Mouse (Mus musculus) regulatory T cell (primary cell): ENCODE results near the gene Cngb1.
"Not testable (repeated sequence)": the region's sequence is repeated elsewhere in the genome, so short reads cannot be mapped to it uniquely, and the experiment has no call there.

Source experiments
- in situ Hi-C: fragments of 300-600 bp; cut with MboI, MseI; formaldehyde crosslinking; loops from one replicate; pipeline ENCODE4 v1.15.1; 2025; ENCODE audit warnings: high pct_unique_total_duplicates

Gene Cngb1

GRCm38 (mm10) chr8:95247277-95247676, 59.1 kb downstream of the Cngb1 start:
- in situ Hi-C loops, result no loop called here

DNA sequence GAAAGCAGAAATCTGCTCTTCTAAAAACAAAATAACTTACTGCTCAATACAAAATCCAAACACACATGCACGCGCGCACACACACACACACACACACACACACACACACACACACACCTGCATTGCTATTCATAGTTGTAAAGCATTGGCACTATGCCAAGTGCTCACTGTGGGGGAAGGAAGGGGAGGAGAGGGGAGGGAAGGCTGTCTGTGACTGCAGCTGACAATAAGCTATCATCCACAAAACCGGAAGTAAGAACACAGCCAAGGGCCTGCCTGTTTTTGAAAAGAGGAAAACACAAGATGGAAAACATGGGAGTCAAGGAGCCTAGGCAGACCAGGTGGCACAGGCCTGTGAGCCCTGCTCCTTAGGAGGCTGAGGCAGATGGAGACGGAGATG, 61.2 kb downstream of the Cngb1 start:
- in situ Hi-C loops, result no loop called here

DNA sequence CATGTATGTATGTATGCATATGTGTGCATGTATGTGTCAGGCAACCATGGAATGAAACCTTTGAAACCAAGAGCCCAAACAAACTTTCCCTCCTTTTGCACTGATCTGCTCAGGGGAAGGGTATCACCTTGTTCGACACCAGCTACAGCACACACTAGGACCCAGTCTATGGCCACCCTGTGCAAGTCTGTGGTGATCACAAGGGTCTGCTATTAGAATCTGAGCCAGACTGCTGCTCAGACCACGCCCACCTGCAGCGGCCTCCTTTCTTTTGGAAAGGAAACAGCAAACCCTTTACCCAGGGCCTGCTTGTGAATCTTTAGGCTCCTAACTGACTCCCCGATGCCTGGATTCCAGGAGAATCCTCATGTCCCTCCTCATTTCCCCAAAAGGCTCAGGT, 62.5 kb downstream of the Cngb1 start:
- in situ Hi-C loops, result no loop called here

GRCm38 (mm10) chr8:95242826-95243571, 63.4 kb downstream of the Cngb1 start:
- in situ Hi-C loops, result no loop called here

DNA sequence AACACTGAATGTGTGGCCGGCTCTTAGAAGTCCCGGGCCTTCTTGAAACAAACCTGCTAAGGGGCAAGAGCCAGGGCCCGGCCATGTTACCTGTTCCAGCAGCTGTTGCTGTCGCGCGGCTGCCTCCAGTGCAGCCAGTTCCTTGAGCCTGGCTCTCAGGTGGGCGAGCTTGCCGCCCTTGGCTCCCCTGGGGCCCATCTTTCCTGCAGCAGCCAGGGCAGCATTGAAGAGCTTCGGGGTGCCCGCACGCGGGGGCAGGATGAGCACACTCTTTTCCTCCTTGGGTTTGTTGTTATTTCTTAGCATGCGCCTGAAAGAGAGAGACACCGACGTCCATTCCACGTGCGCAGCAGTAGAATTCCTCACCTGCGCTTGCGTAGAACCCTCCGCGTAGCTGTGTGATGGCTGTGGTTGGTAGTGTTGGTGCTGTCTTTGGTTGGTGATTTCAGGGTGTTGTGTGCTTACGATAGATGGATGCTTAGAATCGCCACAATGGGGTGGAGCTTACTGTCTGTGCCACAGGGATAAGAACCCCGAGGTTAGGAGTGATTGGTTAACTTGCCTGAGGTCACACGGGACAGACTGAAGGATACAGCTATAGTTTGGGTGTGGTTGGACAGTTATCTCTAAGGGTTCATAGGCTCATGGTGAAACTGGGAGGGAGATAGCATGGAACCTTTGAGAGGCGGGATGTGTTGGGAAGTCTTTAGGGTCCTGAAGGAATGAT, 64.1 kb downstream of the Cngb1 start:
- in situ Hi-C loops, result no loop called here

GRCm38 (mm10) chr8:95235683-95236082, 70.7 kb downstream of the Cngb1 start:
- in situ Hi-C loops, result no loop called here

GRCm38 (mm10) chr8:95230086-95230485, 76.3 kb downstream of the Cngb1 start:
- in situ Hi-C loops, result not testable (repeated sequence)

GRCm38 (mm10) chr8:95227151-95227468, 79.3 kb downstream of the Cngb1 start:
- in situ Hi-C loops, result no loop called here

GRCm38 (mm10) chr8:95226251-95227150, 79.9 kb downstream of the Cngb1 start:
- in situ Hi-C loops, result no loop called here

- in situ Hi-C loops, result no loop called here
Observed at GRCm38 (mm10) chr8:95223969-95224368, 82.4 kb downstream of the Cngb1 start.

DNA sequence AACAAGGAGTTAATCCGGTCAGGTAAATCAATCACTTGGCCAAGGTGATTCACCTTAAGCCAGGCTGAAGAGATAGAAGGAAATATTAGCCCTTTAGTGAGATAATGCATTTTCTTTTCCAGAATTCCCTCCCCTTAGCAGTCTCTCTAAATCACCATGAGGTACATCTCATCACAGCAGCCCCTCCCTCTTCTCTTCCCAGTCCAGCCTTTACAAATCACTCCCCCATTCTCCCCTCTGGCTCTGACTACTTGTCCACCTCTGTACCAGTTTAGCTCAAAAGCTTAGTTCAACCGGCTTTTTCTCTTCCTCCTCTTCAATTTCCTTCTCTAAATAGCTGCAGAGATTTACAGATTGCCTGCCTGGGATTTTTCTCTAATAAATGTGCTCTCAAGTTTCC, 85.3 kb downstream of the Cngb1 start:
- in situ Hi-C loops, result no loop called here

DNA sequence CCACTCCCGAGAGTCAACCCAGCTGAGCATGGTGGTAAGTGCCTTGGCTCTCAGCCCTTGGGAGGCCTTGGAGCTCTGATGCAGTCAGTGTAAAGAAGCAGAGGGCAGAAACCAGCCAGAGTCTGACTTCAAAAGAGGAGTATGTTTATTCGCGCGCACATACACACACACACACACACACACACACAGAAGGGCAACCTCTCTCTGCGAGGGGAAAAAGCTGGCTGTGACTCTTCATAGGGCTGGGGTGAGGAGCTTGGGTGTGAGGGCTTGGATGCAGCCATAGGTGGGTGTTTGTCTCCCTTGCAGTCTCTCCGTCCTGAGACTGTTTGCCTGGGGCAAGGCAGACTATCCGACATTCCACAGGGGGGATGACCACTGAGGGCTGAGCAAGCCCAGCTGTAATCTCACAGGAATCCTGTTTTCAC, 85.8 kb downstream of the Cngb1 start:
- in situ Hi-C loops, result no loop called here

DNA sequence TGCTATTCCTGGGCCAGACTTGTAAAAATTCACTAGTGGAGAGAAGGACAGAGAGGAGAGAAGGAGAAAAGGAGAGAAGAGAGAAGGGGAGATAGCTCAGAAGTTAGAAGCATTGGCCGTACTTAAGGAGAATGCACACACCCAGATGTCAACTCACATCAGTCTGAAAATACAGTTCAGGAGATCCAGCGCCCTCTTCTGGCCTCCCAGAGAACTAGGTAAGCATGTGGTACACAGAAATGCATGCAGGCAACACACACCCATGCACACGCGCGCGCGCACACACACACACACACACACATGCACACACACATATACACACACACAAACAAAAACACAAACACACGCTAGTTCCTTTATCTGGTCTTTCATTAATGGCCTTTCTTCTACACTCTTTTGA, 86.8 kb downstream of the Cngb1 start:
- in situ Hi-C loops, result no loop called here

DNA sequence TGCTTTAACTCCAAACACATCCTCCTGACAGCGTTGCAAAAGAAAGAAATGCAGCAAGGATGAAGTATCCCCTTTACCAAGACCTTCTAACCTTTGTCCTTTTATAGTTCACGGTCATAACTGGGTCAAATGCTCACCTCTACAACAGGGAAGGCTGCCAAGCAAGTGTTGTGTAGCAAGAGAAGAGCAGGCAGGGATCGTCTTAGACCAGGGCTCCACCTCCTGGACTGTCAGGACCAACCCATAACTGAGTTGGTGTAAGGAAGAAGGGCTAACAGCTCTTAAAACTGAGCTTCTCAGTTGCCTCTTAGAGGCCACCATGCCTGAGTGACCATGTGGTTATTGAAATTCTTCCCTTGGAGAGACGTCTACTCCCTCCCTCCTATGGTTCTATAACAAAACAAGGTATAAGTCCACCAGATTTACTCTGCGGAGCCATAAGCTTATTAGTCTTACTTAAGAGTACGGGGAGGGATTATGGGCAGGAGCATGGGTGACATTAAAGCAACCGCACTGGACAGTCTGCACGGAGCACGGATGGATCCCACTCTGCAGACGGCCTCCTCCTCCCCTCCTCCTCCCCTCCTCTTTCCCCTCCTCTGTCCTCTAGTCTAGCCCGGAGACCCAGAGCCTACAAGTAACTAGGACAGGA, 90.5 kb downstream of the Cngb1 start:
- in situ Hi-C loops, result no loop called here

GRCm38 (mm10) chr8:95209924-95210323, 96.5 kb downstream of the Cngb1 start:
- in situ Hi-C loops, result loop anchor here (5.0 kb wide), 1 partner anchor 98 kb away; no protein-coding TSS in a partner anchor

- in situ Hi-C loops, result loop anchor here (5.0 kb wide), 1 partner anchor 94 kb away; no protein-coding TSS in a partner anchor
Observed at GRCm38 (mm10) chr8:95205946-95206345, 100.4 kb downstream of the Cngb1 start.

DNA sequence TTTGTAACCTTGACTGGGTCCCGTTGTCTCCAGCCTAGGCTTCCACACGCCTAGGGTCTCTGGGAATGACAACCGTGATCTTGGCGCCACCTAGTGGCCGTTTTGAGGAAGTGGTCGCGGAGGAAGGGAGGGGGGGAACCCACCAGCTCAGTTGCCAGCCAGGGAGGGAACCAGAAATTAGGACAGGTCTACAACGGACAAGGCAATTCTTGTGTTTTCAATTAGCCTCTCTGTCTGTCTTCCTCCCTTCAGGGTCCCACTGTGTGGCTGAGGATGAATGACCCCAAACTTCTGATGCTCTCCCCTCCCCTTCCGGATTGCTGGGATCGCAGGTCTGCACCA, 102.4 kb downstream of the Cngb1 start:
- in situ Hi-C loops, result loop anchor here (5.0 kb wide), 1 partner anchor 262 kb away; no protein-coding TSS in a partner anchor

DNA sequence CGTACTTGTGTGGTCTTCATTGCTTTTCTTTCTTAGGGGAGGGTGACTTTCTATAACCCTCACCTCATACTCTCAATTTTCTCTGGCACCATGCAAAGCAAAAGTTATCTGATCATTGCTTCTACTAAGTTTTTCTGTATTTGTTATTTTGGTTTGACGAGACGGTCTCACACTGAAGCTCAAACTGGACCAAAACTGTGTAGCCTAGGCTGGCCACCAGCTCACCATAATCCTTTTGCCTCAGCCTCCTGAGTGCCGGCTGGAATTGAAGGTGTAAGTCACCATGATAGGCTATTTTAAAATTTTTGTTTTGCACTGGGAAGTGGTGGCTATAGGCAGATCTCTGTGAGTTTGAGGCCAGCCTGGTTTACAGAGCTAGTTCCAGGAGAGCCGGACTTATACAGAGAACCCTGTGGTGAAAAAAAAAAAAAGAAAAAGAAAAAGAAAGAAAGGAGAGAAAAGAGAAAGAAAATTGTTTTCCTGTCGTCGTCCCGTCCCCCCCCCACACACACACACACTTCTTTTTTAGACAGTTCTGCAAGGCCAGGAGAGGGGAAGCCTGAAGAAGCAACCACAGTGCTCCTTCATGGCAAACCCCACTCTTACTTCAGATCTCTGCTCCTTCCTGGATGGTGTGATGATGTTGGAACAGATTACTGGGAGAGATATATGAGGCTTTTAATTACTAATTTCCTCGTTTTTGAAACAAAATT, 102.9 kb downstream of the Cngb1 start:
- in situ Hi-C loops, result loop anchor here (5.0 kb wide), 1 partner anchor 261 kb away; no protein-coding TSS in a partner anchor

DNA sequence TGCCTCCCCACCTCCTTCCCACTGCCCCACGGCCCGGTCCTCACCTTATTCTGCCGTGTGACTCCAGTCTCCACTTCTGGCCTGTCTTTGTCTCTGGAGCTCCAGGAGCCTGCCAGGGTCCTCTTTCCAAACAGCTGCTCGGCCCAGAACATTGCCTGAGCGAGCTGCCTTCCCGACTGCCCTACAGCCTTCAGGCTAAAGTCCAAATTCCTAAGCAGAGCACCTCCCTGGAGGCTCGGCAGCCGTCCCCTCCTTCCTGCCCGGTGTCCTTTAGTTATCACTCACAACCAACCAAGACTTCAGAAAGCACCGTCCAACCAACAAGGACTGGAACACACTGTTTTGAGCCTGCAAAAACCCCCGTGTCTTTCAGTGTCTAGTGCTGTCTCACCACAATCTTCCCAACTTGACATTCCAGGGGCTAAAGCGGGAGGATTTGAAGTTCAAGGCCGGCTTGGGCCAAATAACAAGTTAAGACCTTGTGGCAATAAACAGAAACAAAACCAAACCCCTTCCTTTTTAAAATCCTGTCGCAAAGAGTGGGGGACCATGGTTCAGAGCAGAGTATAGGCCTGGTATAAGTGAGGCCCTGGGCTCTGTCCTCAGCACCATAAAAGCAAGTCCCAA, 103.6 kb downstream of the Cngb1 start, which contains the start of gene Kifc3:
Gene Kifc3, minus strand, starts transcription at position 164 of the 627 bp plus-strand sequence.
- in situ Hi-C loops, result loop anchor here (5.0 kb wide), 1 partner anchor 260 kb away; no protein-coding TSS in a partner anchor

GRCm38 (mm10) chr8:95202056-95202570, 104.3 kb downstream of the Cngb1 start:
- in situ Hi-C loops, result loop anchor here (5.0 kb wide), 1 partner anchor 260 kb away; no protein-coding TSS in a partner anchor
